8 mouse cellular contexts compared by ENCODE assay signal in genomic region chr7:68369694-68370093, GRCm38 (mm10).
DNase-seq lines count a peak whose midpoint lies in the region; ATAC-seq and TF ChIP-seq lines count a peak whose summit lies in the region.

No protein-coding gene starts in this region.

- no peaks in the 10 kb centered on the region for H3K27me3 ChIP-seq in MEL (ENCODE audit: control insufficient read depth in 1 of 2, insufficient read depth in 2 of 2, low read length in 2 of 2)
- peaks cover 8% of the 10 kb centered on the region; the same call in 1 of the 2 replicates for H3K27me3 ChIP-seq in forebrain, postnatal 0 days (ENCODE audit: insufficient read depth, low read length)
- peaks cover 45% of the 10 kb centered on the region for H3K27me3 ChIP-seq in hindbrain, embryonic 13.5 days

- no peaks in the 10 kb centered on the region for H3K79me2 ChIP-seq in MEL (ENCODE audit: control insufficient read depth, insufficient read depth, low read length, poor library complexity)

- DNase-seq in MEL (ENCODE audit: low read depth, low spot score), result peak; percentile 66
- peak; percentile 63 to 80 for DNase-seq in cerebellum, adult 18-20 months
- peak; percentile 88 for DNase-seq in forebrain, postnatal 0 days
- DNase-seq in layer of hippocampus, postnatal 36 days, result peak; percentile 64 to 68
- peak; percentile 84 for DNase-seq in lung, postnatal 36 days
- peak; percentile 88 for DNase-seq in retina, embryonic 14.5 days (ENCODE audit: low spot score)
- peak; percentile 83 for DNase-seq in thymus, postnatal 25 days

- 2% methylated on average over 12 of the region's 13 CpGs for WGBS in forebrain, postnatal 0 days
- under 1% methylated on average over 12 of the region's 13 CpGs for WGBS in hindbrain, embryonic 13.5 days

- ATAC-seq in forebrain, postnatal 0 days, result peak; percentile 56
- 0 out of 2 replicates have a peak, but pooled peaks have one; percentile 25 for ATAC-seq in hindbrain, embryonic 13.5 days (ENCODE audit: low FRiP score)

- H3K9ac ChIP-seq in MEL (ENCODE audit: control insufficient read depth, low read depth, low read length, poor library complexity, severe bottlenecking), result no peak overlapping the region
- no peak overlapping the region for H3K9ac ChIP-seq in forebrain, postnatal 0 days
- no peak overlapping the region for H3K9ac ChIP-seq in hindbrain, embryonic 13.5 days

- no peak overlapping the region for H3K4me3 ChIP-seq in MEL (ENCODE audit: control insufficient read depth in 1 of 2, insufficient read depth in 1 of 2, low read depth in 2 of 2, low read length in 2 of 2)
- H3K4me3 ChIP-seq in forebrain, postnatal 0 days (ENCODE audit: low read depth, low read length), result peak overlapping the region; percentile 11; the same call in 1 of the 2 replicates
- peak overlapping the region; percentile 19; the same call in 1 of the 2 replicates for H3K4me3 ChIP-seq in hindbrain, embryonic 13.5 days

- H3K27ac ChIP-seq in MEL (ENCODE audit: control insufficient read depth, low read depth, low read length), result no peak overlapping the region
- no peak overlapping the region for H3K27ac ChIP-seq in forebrain, postnatal 0 days (ENCODE audit: low read depth, low read length)
- no peak overlapping the region for H3K27ac ChIP-seq in hindbrain, embryonic 13.5 days

- no peaks in the 10 kb centered on the region for H3K9me3 ChIP-seq in MEL (replicated peaks; ENCODE audit: insufficient read depth, low read length)
- no peaks in the 10 kb centered on the region for H3K9me3 ChIP-seq in forebrain, postnatal 0 days (ENCODE audit: low read length)
- 0 out of 2 replicates have a peak, but pooled peaks cover 3% of the 10 kb centered on the region for H3K9me3 ChIP-seq in hindbrain, embryonic 13.5 days

- TF ChIP-seq POLR2A in MEL (IDR thresholded peaks at IDR 0.05; ENCODE audit: control insufficient read depth in 1 of 2, insufficient read depth in 1 of 2, low read depth in 1 of 2, low read length in 2 of 2, poor library complexity in 1 of 2), result no peak

- TF ChIP-seq CTCF in MEL (IDR thresholded peaks at IDR 0.05 in 2 of 3, conservative IDR thresholded peaks at IDR 0.05 in 1 of 3; ENCODE audit: control insufficient read depth in 1 of 3, insufficient read depth in 1 of 3, low read depth in 2 of 3, low read length in 3 of 3, poor library complexity in 1 of 3, severe bottlenecking in 1 of 3), result peak; percentile 71 to 90 (median 78)
- peak; percentile 91 for TF ChIP-seq CTCF in forebrain, postnatal 0 days (IDR thresholded peaks at IDR 0.05; ENCODE audit: low read depth)

- TF ChIP-seq RAD21 in MEL (IDR thresholded peaks at IDR 0.05; ENCODE audit: low read depth, low read length), result peak; percentile 61

- TF ChIP-seq EP300 in MEL (IDR thresholded peaks at IDR 0.05; ENCODE audit: low read depth in 1 of 2, low read length in 2 of 2), result no peak

- H3K4me1 ChIP-seq in MEL (ENCODE audit: control insufficient read depth in 1 of 2, insufficient read depth in 2 of 2, low read length in 2 of 2), result no peaks in the 10 kb centered on the region
- no peaks in the 10 kb centered on the region for H3K4me1 ChIP-seq in forebrain, postnatal 0 days (ENCODE audit: insufficient read depth)
- H3K4me1 ChIP-seq in hindbrain, embryonic 13.5 days (replicated peaks), result 0 out of 2 replicates have a peak, but pooled peaks cover 5% of the 10 kb centered on the region

- no peaks in the 10 kb centered on the region for H3K36me3 ChIP-seq in MEL (ENCODE audit: control insufficient read depth in 1 of 2, insufficient read depth in 2 of 2, low read length in 2 of 2)
- H3K36me3 ChIP-seq in forebrain, postnatal 0 days (ENCODE audit: insufficient read depth), result no peaks in the 10 kb centered on the region
- H3K36me3 ChIP-seq in hindbrain, embryonic 13.5 days, result no peaks in the 10 kb centered on the region

- H3K4me2 ChIP-seq in forebrain, postnatal 0 days (ENCODE audit: low read depth), result peak overlapping the region; percentile 43
- peak overlapping the region; percentile 43 for H3K4me2 ChIP-seq in hindbrain, embryonic 13.5 days

TF ChIP-seq in MEL, 35 proteins besides CTCF, POLR2A, EP300 and RAD21:
- TF ChIP-seq USF1 (IDR thresholded peaks at IDR 0.05; ENCODE audit: low read depth, low read length) (no peak), SMC3 (IDR thresholded peaks at IDR 0.05; ENCODE audit: low read depth, low read length) (peak; percentile 63), USF2 (IDR thresholded peaks at IDR 0.05; ENCODE audit: borderline replicate concordance in 1 of 2, insufficient read depth in 1 of 2, low read depth in 1 of 2, low read length in 2 of 2) (no peak)
TF ChIP-seq in MEL: peak in this region for 1.

Comparison
In these comparisons a context has a peak if more than half of its experiments do, and no peak if none do; other contexts are left out.
1. H3K4me3 ChIP-seq: peak in forebrain, postnatal 0 days (single experiment) and hindbrain, embryonic 13.5 days (single experiment); none in MEL (0 of 2).
2. Peak in every context shown above with its lines, with median percentiles within 50 percentile points of each other: DNase-seq.